Mouse (Mus musculus) layer of hippocampus, postnatal 36 days (tissue): ENCODE results near the gene Plxna3. TPM values are rescaled to one million over a fixed set of nuclear protein-coding genes. Genes with fewer than 3 reads are reported as not detected.

ENCODE experiments used
- DNase-seq, 2 experiments: peaks; one replicate each; pipeline ENCODE4 v3.0.0; 2022
- microRNA-seq, 2 experiments: library from miRNA; unstranded; fragments of <30 nt; microRNA quantifications; one replicate each; pipeline ENCODE4 v1.2.0; 2021
- total RNA-seq, 2 experiments: library from RNA; stranded (reverse); gene quantifications; 2 replicates each; pipeline ENCODE4 v1.2.3; 2021

Gene Plxna3
- total RNA-seq, 2 experiments from 2014 or later: 32.4 to 33.6 TPM

DNA sequence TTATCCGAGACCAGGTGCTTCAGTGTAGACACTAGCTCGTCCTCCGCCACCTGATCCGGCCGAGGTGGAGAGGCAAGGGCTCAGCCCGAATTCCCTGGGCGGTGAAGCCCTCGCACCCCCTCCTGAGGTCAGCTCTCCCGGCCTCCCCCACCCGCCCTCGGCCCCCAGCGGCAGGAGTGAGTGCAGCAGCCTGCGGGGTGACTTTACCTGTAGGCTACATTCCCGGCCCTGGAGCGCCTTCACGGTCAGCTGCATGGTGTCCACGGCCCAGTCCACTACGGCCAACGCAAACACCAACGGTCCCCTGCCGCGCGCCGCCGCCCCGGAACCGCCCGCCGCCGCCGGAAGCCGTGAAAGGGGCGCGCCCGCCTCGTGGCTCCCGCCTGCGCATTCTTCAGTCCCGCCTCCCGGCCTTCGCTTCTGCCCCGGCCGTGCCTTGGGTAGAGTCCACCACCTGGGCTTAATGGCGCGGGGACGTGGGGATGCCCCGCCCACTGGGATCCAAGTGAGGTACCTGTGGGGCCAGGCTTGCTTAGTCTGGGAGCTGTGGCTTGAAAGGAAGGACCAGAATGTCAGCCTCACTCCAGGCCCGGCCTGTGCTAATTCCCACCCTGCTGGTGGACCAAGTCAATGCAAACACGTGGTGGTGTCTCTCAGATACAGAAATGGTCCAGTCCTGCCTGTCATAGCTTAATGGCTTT is 39.5 kb downstream of the Plxna3 start:
- peak; percentile 56 to 65 for DNase-seq

DNA sequence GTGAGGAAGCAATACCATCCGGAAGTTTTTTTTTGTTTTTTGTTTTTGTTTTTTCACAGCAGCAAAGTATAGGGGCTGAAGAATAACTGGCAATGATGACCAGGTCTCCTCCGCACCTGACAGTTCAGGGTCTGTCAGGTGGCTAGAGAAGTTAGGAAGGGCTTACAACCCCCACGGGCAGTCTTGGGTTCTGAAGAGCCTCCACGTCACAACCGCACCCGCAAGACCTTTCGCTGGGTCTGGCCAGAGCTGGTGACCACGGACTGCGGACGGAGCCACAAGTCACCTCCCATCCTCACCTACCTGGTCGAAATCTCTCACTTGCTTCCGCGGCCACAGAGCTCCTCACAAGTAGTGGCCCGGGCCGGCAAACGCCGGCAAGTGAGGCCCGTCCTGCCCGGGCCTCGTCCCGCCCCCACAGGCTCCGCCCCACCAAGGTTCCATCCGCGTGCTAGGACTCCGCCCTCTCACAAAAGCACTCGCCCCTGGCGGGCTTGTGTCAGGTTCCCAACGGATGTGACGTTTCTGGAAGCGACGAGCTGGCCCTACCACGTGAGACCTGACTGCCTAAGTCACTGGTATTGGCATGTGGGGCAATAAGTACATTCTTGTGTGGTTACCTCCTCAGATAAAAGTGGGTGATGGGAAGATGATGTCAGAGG is 44.2 kb downstream of the Plxna3 start, which contains the start of the genes Ubl4a and Slc10a3:
Gene Ubl4a (minus strand): TSS at position 331 of the 662 bp plus-strand sequence.
Gene Slc10a3 (minus strand): TSS at position 462 of the 662 bp plus-strand sequence.
- DNase-seq: peak; percentile 75 to 78

DNA sequence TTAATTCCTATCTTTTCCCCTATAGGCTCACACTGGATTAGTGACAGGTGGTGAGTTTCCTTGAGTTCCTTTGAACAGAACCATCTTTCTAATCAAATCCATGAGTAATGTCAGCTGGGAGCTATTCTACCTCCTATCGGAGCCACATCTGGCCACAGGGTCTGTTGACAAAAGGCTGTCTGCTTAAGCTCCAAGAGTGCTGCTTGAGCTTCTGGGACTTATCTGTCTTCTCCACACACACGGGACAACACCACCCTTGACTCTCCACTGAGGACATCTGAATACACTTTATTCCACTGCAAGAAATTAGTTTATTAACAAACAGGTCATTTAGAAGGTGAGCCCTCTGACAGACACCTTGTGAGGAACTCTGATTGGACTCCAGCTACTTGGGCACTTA is 55.6 kb downstream of the Plxna3 start:
- no peak for DNase-seq

DNA sequence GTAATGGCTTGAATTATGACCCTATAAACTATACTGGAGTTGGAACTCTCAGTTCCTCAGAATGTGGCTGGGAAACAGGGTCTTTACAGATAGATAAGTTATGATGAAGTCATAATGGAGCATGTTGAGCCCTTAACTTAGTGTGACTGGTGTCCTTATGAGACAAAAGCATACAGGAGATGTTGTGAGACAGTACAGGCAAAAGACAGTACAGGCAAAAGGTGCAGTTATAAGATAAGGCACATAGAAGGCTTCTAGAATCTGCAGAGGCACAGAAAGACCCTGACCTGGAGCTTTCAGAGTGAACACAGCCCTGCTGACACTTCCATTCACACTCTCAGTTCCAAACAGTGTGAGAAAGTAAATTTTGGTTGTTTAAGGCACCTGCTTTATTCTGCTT is 59.3 kb downstream of the Plxna3 start:
- DNase-seq: no peak

DNA sequence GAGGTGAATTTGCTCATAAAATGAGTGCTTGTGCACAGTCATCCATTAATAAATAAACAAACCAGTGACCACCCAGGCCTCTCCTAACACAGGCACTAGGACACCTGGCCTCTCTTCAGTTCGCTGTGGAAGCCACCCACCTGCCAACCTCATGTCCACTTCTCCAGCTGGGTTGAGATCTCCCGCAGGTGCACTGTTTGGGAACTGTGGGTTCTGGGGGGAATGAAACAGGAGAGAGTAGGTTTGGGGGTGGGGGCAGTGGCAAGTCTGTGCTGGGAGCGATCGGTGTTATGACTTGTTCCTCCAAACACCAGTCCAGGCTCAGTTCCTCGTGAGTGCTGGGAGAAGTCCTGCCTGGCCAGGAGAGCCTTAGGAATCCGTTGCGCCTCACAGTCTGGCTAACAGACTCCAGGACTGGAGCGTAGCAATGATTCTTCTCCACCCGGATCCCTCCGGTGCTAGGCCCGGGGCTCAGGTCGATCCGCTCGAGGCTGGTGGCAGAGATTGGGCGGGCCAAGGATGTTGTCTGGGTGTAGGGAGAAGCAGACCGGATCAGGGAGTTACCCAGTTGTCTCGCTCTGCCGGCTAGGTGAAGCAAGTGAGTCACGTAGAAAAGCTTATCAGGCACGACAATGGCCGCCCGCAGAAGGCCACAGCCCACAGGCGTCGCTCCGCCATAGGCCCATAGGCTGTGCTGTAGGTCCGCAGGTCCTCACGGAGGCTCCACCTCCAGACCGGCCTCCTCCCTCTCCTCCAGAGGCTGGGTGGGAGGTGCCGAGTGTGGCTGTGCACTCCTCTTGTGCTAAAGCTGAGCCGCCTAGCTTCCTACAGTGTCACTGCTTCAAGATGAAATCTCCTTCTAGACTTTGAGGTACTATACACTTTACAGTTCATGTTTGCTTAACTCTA is 63.9 kb downstream of the Plxna3 start, which contains the start of the genes Fam3a and Ikbkg:
Gene Fam3a (minus strand): TSS at position 738 of the 909 bp plus-strand sequence.
Gene Ikbkg (plus strand): TSS at position 756 of the 909 bp plus-strand sequence.
- DNase-seq: peak; percentile 74 to 78

Small RNAs within 50 kb of the gene (microRNA-seq; reads per million reads assigned to microRNA genes)
- gene Mir7092: 0 reads per million in 2 experiments

Other genes with a start within 250 kb of the Plxna3 start
- gene Opn1mw, start 201.6 kb upstream of the Plxna3 start, total RNA-seq: 1 to 10 TPM; 1.1 TPM
- 10 to 100 TPM; 88.1 to 92.4 TPM for gene Mecp2, start 193.7 kb upstream of the Plxna3 start, total RNA-seq
- not detected for gene Tex28, start 161.2 kb upstream of the Plxna3 start, total RNA-seq
- gene Tktl1, start 151.8 kb upstream of the Plxna3 start, total RNA-seq: not detected
- 10 to 100 TPM; 75.2 to 93.2 TPM for gene Flna, start 79.2 kb upstream of the Plxna3 start, total RNA-seq
- gene Emd, start 74.4 kb upstream of the Plxna3 start, total RNA-seq: 10 to 100 TPM; 33.0 to 35.6 TPM
- gene Rpl10, start 58.3 kb upstream of the Plxna3 start, total RNA-seq: 100 to 1,000 TPM; 191 to 202 TPM
- 10 to 100 TPM; 64.5 to 65.9 TPM for gene Taz, start 47.2 kb upstream of the Plxna3 start, total RNA-seq
- 1 to 10 TPM; 2.1 to 2.7 TPM for gene Dnase1l1, start 46.7 kb upstream of the Plxna3 start, total RNA-seq
- 100 to 1,000 TPM; 320 to 335 TPM for gene Atp6ap1, start 32.0 kb upstream of the Plxna3 start, total RNA-seq
- gene Gdi1, start 24.1 kb upstream of the Plxna3 start, total RNA-seq: 100 to 1,000 TPM; 582 to 603 TPM
- gene Fam50a, start 16.0 kb upstream of the Plxna3 start, total RNA-seq: 10 to 100 TPM; 28.9 to 33.8 TPM
- gene Lage3, start 24.6 kb downstream of the Plxna3 start, total RNA-seq: 10 to 100 TPM; 25.1 to 26.4 TPM
- gene Ubl4a, start 44.2 kb downstream of the Plxna3 start, total RNA-seq: 10 to 100 TPM; 67.7 to 68.7 TPM
- 1 to 10 TPM; 2.1 to 3.3 TPM for gene Slc10a3, start 44.3 kb downstream of the Plxna3 start, total RNA-seq
- gene Fam3a, start 64.2 kb downstream of the Plxna3 start, total RNA-seq: 10 to 100 TPM; 18.8 to 24.2 TPM
- gene Ikbkg, start 64.2 kb downstream of the Plxna3 start, total RNA-seq: 10 to 100 TPM; 47.1 to 50.4 TPM
- gene G6pdx, start 100.1 kb downstream of the Plxna3 start, total RNA-seq: 10 to 100 TPM; 24.9 to 29.5 TPM
- gene Gm6880, start 152.3 kb downstream of the Plxna3 start, total RNA-seq: not detected
- gene Olfr1326-ps1, start 245.8 kb downstream of the Plxna3 start, total RNA-seq: not detected